Mouse (Mus musculus): ENCODE data around the gene Myo1e. TPM values are rescaled to one million over a fixed set of nuclear protein-coding genes. Genes with fewer than 3 reads are reported as not detected.

Myo1e gene
- total and polyA plus RNA-seq, 2 experiments from 2014 or later: 3.0 to 5.9 TPM

DNA sequence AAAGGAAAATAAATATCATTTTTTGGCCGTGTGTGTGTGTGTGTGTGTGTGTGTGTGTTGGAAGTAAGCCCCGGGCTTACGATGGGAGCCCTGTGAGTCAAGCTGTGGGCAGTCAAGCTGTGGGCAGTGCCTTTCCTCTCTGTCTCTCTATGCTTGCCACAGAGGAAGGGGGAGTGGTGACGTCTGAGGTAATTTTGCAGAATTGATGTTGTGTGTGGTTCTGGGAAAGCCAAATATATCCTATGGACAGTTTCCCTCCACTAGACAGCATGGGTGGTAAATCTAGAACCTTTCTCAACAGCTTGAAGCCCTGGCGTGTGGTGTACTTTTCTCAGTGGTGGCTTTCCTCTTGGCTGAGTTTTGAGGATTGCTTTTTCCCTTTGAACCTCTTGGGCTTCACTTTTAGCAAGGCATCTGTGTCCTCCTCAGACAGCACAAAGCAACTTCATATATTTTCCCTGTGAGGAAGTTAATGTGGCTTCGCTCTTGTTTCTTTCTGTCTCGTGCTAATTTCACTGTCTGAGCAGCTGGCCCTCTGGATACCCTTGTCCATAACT, 77.5 kb downstream of the Myo1e start:
- no peak for TF ChIP-seq CTCF (IDR thresholded peaks at IDR 0.05)
- no peaks in the 10 kb centered on the region for H3K9me3 ChIP-seq (ENCODE audit: low read length)
- WGBS: 81% methylated on average over 7 of the region's 7 CpGs
- no peak overlapping the region for H3K27ac ChIP-seq (ENCODE audit: low read depth, low read length)
- H3K4me2 ChIP-seq (ENCODE audit: low read depth, low read length, poor library complexity, severe bottlenecking): no peak overlapping the region
- no peak overlapping the region for H3K9ac ChIP-seq (replicated peaks; ENCODE audit: low read length, poor library complexity, severe bottlenecking)
- no peaks in the 10 kb centered on the region for H3K4me1 ChIP-seq (ENCODE audit: insufficient read depth, low read length)
- ATAC-seq (ENCODE audit: low FRiP score): no peak
- H3K4me3 ChIP-seq (ENCODE audit: low read depth, low read length): no peak overlapping the region
- no peak for DNase-seq (ENCODE audit: low spot score)
- no peaks in the 10 kb centered on the region for H3K27me3 ChIP-seq (ENCODE audit: insufficient read depth, low read length)
- no peaks in the 10 kb centered on the region for H3K36me3 ChIP-seq (ENCODE audit: insufficient read depth, low read length)

DNA sequence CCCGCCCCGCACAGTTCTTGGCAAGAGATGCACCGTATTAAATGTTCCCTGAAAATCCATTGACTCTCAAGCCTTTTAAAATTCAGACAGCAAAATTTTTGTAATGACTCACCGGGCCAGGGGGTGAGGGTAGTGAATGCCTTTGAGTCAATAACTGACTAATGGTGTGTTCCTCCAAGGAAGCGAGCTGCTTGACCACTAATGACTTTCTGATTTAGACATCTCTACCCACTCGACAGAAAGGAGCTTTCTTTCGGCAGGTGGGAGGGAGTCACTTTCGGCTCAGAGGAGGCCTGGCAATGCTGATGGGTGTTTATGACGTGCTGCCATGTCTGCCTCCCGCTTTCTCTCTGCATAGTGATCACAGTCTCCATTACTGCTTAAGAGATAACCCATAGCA, 83.6 kb downstream of the Myo1e start:
- Histone ChIP-seq H3K4me1 (ENCODE audit: insufficient read depth, low read length) (peaks cover 3% of the 10 kb centered on the region; the same call in 1 of the 2 replicates), H3K9ac (replicated peaks; ENCODE audit: low read length, poor library complexity, severe bottlenecking) (no peak overlapping the region), H3K9me3 (ENCODE audit: low read length) (no peaks in the 10 kb centered on the region), H3K4me3 (ENCODE audit: low read depth, low read length) (no peak overlapping the region), H3K36me3 (ENCODE audit: insufficient read depth, low read length) (no peaks in the 10 kb centered on the region), H3K27ac (ENCODE audit: low read depth, low read length) (no peak overlapping the region), H3K27me3 (ENCODE audit: insufficient read depth, low read length) (no peaks in the 10 kb centered on the region), H3K4me2 (ENCODE audit: low read depth, low read length, poor library complexity, severe bottlenecking) (no peak overlapping the region)
- ATAC-seq (ENCODE audit: low FRiP score): no peak
- TF ChIP-seq CTCF (IDR thresholded peaks at IDR 0.05): no peak
- no peak for DNase-seq (ENCODE audit: low spot score)
- 52% methylated on average over 10 of the region's 10 CpGs for WGBS

DNA sequence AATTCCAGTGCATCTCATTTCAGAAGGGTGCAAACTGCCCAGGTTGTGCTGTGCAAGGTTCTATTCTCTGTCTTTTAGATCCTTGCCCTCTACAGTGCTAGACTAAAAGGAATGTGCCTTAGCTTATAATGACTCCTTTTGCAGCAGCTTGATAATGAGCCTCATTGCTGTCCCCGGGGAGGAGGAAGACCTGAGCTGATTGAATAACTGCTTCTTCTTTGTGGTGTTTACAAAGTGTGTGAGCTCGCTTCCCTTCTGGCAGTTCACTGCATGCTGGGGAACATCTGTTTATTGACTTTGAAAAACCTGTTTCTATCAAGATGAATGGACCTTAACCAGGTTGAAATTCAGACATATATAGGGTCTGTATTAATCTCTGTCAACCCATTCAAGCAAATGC, 89.8 kb downstream of the Myo1e start:
- 30% methylated on average over 2 of the region's 2 CpGs for WGBS
- Histone ChIP-seq H3K4me3 (ENCODE audit: low read depth, low read length) (no peak overlapping the region), H3K36me3 (ENCODE audit: insufficient read depth, low read length) (no peaks in the 10 kb centered on the region), H3K4me2 (ENCODE audit: low read depth, low read length, poor library complexity, severe bottlenecking) (no peak overlapping the region), H3K27me3 (ENCODE audit: insufficient read depth, low read length) (no peaks in the 10 kb centered on the region), H3K27ac (ENCODE audit: low read depth, low read length) (no peak overlapping the region), H3K9me3 (ENCODE audit: low read length) (no peaks in the 10 kb centered on the region), H3K9ac (replicated peaks; ENCODE audit: low read length, poor library complexity, severe bottlenecking) (no peak overlapping the region), H3K4me1 (ENCODE audit: insufficient read depth, low read length) (no peaks in the 10 kb centered on the region)
- ATAC-seq (ENCODE audit: low FRiP score) (no peak), DNase-seq (ENCODE audit: low spot score) (peak; percentile 46)
- TF ChIP-seq CTCF (IDR thresholded peaks at IDR 0.05): no peak

DNA sequence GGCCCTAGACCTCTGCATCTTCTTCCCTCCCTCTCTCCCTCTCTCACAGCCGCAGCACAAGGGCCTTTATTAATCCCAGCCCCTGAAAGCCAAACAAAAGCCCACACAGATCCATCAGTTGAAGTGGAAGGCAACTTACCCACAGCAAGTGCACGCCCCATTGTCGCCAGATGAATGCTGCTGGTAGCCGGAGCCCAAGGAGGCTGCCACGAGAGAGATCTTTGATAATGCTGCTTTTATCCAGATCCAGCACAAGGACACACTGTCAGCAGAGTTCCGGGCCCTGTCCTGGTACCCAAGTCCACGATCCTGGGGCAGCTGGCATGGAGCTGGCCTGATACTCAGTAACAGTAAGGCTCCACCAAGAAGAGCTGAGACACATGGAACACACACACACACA, 91.1 kb downstream of the Myo1e start:
- no peak overlapping the region for H3K27ac ChIP-seq (ENCODE audit: low read depth, low read length)
- H3K36me3 ChIP-seq (ENCODE audit: insufficient read depth, low read length): no peaks in the 10 kb centered on the region
- H3K27me3 ChIP-seq (ENCODE audit: insufficient read depth, low read length): no peaks in the 10 kb centered on the region
- no peaks in the 10 kb centered on the region for H3K4me1 ChIP-seq (ENCODE audit: insufficient read depth, low read length)
- DNase-seq (ENCODE audit: low spot score): peak; percentile 37
- TF ChIP-seq CTCF (IDR thresholded peaks at IDR 0.05): no peak
- ATAC-seq (ENCODE audit: low FRiP score): no peak
- H3K4me2 ChIP-seq (ENCODE audit: low read depth, low read length, poor library complexity, severe bottlenecking): no peak overlapping the region
- H3K4me3 ChIP-seq (ENCODE audit: low read depth, low read length): no peak overlapping the region
- 28% methylated on average over 7 of the region's 7 CpGs for WGBS
- H3K9me3 ChIP-seq (ENCODE audit: low read length): no peaks in the 10 kb centered on the region
- no peak overlapping the region for H3K9ac ChIP-seq (replicated peaks; ENCODE audit: low read length, poor library complexity, severe bottlenecking)

DNA sequence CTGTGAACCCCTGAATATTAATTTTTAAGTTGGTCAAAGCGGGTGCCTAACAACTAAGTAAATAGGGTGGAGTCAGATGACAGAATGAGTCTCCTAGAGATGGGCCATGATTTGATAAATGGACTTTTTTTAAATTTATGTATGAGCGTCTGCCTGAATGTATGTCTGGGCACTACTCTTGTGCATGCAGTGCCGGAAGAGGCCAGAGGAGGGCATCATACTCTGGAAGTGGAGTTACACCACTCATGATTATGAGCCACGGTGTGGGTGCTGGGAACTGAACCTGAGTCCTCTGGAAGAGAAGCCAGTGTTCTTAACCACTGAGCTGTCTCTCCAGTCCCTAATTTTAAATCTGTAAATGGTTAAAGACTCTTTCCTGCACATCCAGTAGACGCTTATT, 93.6 kb downstream of the Myo1e start:
- DNase-seq (ENCODE audit: low spot score) (no peak), ATAC-seq (ENCODE audit: low FRiP score) (no peak)
- Histone ChIP-seq H3K36me3 (ENCODE audit: insufficient read depth, low read length) (no peaks in the 10 kb centered on the region), H3K9ac (replicated peaks; ENCODE audit: low read length, poor library complexity, severe bottlenecking) (no peak overlapping the region), H3K9me3 (ENCODE audit: low read length) (no peaks in the 10 kb centered on the region), H3K4me1 (ENCODE audit: insufficient read depth, low read length) (no peaks in the 10 kb centered on the region), H3K27me3 (ENCODE audit: insufficient read depth, low read length) (no peaks in the 10 kb centered on the region), H3K4me2 (ENCODE audit: low read depth, low read length, poor library complexity, severe bottlenecking) (no peak overlapping the region), H3K27ac (ENCODE audit: low read depth, low read length) (no peak overlapping the region), H3K4me3 (ENCODE audit: low read depth, low read length) (no peak overlapping the region)
- WGBS: 96% methylated on average over 5 of the region's 5 CpGs
- 0 out of 2 replicates have a peak, but pooled peaks have one; percentile 10 for TF ChIP-seq CTCF (IDR thresholded peaks at IDR 0.05)

DNA sequence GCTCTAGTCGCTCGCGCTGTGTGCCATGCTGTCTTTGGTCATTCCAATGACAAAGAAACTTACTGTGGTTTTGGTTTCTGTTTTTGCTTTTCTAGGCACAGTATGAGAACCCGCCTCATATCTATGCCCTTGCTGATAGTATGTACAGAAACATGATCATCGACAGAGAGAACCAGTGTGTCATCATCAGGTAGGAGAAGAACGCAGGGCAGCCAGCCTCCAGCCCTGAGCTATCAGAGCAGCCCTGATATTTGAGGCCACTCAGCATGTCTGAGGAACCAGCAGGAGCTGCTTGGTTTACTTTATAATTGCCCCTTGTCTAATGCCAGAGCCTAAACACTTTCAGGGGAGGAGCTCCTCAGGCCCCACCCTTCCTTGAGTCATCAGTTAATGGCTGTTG, 94.4 kb downstream of the Myo1e start:
- Histone ChIP-seq H3K4me1 (ENCODE audit: insufficient read depth, low read length) (no peaks in the 10 kb centered on the region), H3K27me3 (ENCODE audit: insufficient read depth, low read length) (no peaks in the 10 kb centered on the region), H3K4me3 (ENCODE audit: low read depth, low read length) (no peak overlapping the region), H3K9ac (replicated peaks; ENCODE audit: low read length, poor library complexity, severe bottlenecking) (no peak overlapping the region), H3K4me2 (ENCODE audit: low read depth, low read length, poor library complexity, severe bottlenecking) (no peak overlapping the region), H3K27ac (ENCODE audit: low read depth, low read length) (no peak overlapping the region), H3K36me3 (ENCODE audit: insufficient read depth, low read length) (no peaks in the 10 kb centered on the region), H3K9me3 (ENCODE audit: low read length) (no peaks in the 10 kb centered on the region)
- TF ChIP-seq CTCF (IDR thresholded peaks at IDR 0.05): no peak
- no peak for ATAC-seq (ENCODE audit: low FRiP score)
- WGBS: 98% methylated on average over 6 of the region's 6 CpGs
- DNase-seq (ENCODE audit: low spot score): no peak
